11 mouse cellular contexts compared by ENCODE assay signal in the genomic region with DNA sequence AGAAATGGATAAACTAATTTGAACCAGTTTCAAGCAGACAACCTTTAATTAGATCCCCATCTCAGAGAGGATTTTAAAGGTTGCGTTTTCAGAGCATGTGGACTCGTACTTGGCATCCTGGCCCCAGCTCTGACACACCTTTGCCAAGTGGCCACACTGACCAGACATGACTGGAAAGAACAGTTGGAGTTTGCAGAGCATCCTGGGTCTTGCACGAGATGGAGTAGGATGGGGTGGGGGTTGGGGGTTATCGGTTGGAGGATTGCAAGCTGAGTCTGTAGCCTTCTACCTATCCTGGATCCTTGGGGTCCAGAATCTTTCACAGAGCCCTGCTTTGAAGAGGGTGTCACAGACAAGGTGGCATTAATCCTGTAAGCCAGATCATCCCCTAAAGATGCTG.
DNase-seq lines count a peak whose midpoint lies in the region; ATAC-seq and TF ChIP-seq lines count a peak whose summit lies in the region.
"Had no signal": no experiment of that assay in that cellular context is flagged by ENCODE, and none has a peak within 500 bp of the region (broad histone marks: within the 10 kb centered on the region; RNA-seq: fewer than 3 reads in every experiment).

No protein-coding gene starts in this region.

- no peak for TF ChIP-seq POLR2A in limb, embryonic 14.5 days (IDR thresholded peaks at IDR 0.05; ENCODE audit: borderline replicate concordance, extremely low read depth, insufficient read depth, insufficient read length)

- H3K27me3 ChIP-seq in hindbrain, embryonic 13.5 days = no peaks in the 10 kb centered on the region
- no peaks in the 10 kb centered on the region for H3K27me3 ChIP-seq in hindbrain, embryonic 16.5 days (replicated peaks; ENCODE audit: control insufficient read depth, insufficient read depth, low read length)
- H3K27me3 ChIP-seq in lung, embryonic 16.5 days (ENCODE audit: control insufficient read depth, insufficient read depth, low read depth, low read length) = no peaks in the 10 kb centered on the region
- H3K27me3 ChIP-seq in embryonic facial prominence, embryonic 14.5 days (replicated peaks; ENCODE audit: control insufficient read depth, insufficient read depth, low read length) = no peaks in the 10 kb centered on the region
- H3K27me3 ChIP-seq in limb, embryonic 14.5 days (ENCODE audit: control insufficient read depth, insufficient read depth, low read length) = no peaks in the 10 kb centered on the region
- H3K27me3 ChIP-seq: intestine, embryonic 15.5 days; liver, embryonic 13.5 days; neural tube, embryonic 13.5 days had no signal

- no peaks in the 10 kb centered on the region for H3K9me3 ChIP-seq in hindbrain, embryonic 13.5 days
- H3K9me3 ChIP-seq in hindbrain, embryonic 16.5 days (ENCODE audit: control insufficient read depth, low read length) = no peaks in the 10 kb centered on the region
- no peaks in the 10 kb centered on the region for H3K9me3 ChIP-seq in lung, embryonic 16.5 days (ENCODE audit: control insufficient read depth, low read length)
- no peaks in the 10 kb centered on the region for H3K9me3 ChIP-seq in embryonic facial prominence, embryonic 14.5 days (ENCODE audit: control insufficient read depth, low read length)
- no peaks in the 10 kb centered on the region for H3K9me3 ChIP-seq in limb, embryonic 14.5 days (ENCODE audit: control insufficient read depth, low read length)
- H3K9me3 ChIP-seq: intestine, embryonic 15.5 days; liver, embryonic 13.5 days; neural tube, embryonic 13.5 days had no signal

- 78% methylated on average over 4 of the region's 4 CpGs for WGBS in hindbrain, embryonic 13.5 days
- WGBS in hindbrain, embryonic 16.5 days = 66% methylated on average over 4 of the region's 4 CpGs
- 53% methylated on average over 4 of the region's 4 CpGs for WGBS in lung, embryonic 16.5 days
- 59% methylated on average over 4 of the region's 4 CpGs for WGBS in embryonic facial prominence, embryonic 14.5 days
- WGBS in limb, embryonic 14.5 days = 31% methylated on average over 4 of the region's 4 CpGs

- peak overlapping the region; percentile 88 for H3K27ac ChIP-seq in hindbrain, embryonic 13.5 days
- no peak overlapping the region for H3K27ac ChIP-seq in hindbrain, embryonic 16.5 days (ENCODE audit: low read depth, low read length)
- H3K27ac ChIP-seq in lung, embryonic 16.5 days (ENCODE audit: low read length) = peak overlapping the region; percentile 82
- H3K27ac ChIP-seq in embryonic facial prominence, embryonic 14.5 days (replicated peaks; ENCODE audit: low read depth, low read length) = peak overlapping the region; percentile 64
- H3K27ac ChIP-seq in limb, embryonic 14.5 days (replicated peaks; ENCODE audit: low read depth, low read length) = peak overlapping the region; percentile 70
- H3K27ac ChIP-seq: intestine, embryonic 15.5 days; liver, embryonic 13.5 days had no signal

- peaks cover 46% of the 10 kb centered on the region for H3K4me1 ChIP-seq in hindbrain, embryonic 13.5 days (replicated peaks)
- H3K4me1 ChIP-seq in hindbrain, embryonic 16.5 days (ENCODE audit: control insufficient read depth, insufficient read depth, low read depth, low read length) = peaks cover 17% of the 10 kb centered on the region
- peaks cover 21% of the 10 kb centered on the region for H3K4me1 ChIP-seq in lung, embryonic 16.5 days (replicated peaks; ENCODE audit: control insufficient read depth, insufficient read depth, low read length)
- H3K4me1 ChIP-seq in embryonic facial prominence, embryonic 14.5 days (ENCODE audit: control insufficient read depth, insufficient read depth, low read length) = peaks cover 25% of the 10 kb centered on the region
- peaks cover 38% of the 10 kb centered on the region for H3K4me1 ChIP-seq in limb, embryonic 14.5 days (ENCODE audit: control insufficient read depth, insufficient read depth, low read length)
- H3K4me1 ChIP-seq: liver, embryonic 13.5 days had no signal

- no peaks in the 10 kb centered on the region for H3K36me3 ChIP-seq in hindbrain, embryonic 13.5 days
- no peaks in the 10 kb centered on the region for H3K36me3 ChIP-seq in hindbrain, embryonic 16.5 days (ENCODE audit: control insufficient read depth, insufficient read depth, low read length)
- H3K36me3 ChIP-seq in lung, embryonic 16.5 days (ENCODE audit: control insufficient read depth, insufficient read depth, low read length) = no peaks in the 10 kb centered on the region
- no peaks in the 10 kb centered on the region for H3K36me3 ChIP-seq in embryonic facial prominence, embryonic 14.5 days (ENCODE audit: control insufficient read depth, insufficient read depth, low read length)
- no peaks in the 10 kb centered on the region for H3K36me3 ChIP-seq in limb, embryonic 14.5 days (ENCODE audit: control insufficient read depth, insufficient read depth, low read length)
- H3K36me3 ChIP-seq: intestine, embryonic 15.5 days; liver, embryonic 13.5 days; neural tube, embryonic 13.5 days had no signal

- H3K9ac ChIP-seq in hindbrain, embryonic 13.5 days = no peak overlapping the region
- H3K9ac ChIP-seq in hindbrain, embryonic 16.5 days (ENCODE audit: low read depth, low read length) = no peak overlapping the region
- H3K9ac ChIP-seq in lung, embryonic 16.5 days (ENCODE audit: low read length) = no peak overlapping the region
- H3K9ac ChIP-seq in embryonic facial prominence, embryonic 14.5 days (ENCODE audit: low read depth, low read length) = no peak overlapping the region
- no peak overlapping the region for H3K9ac ChIP-seq in limb, embryonic 14.5 days (ENCODE audit: low read depth, low read length, severe bottlenecking)
- H3K9ac ChIP-seq: intestine, embryonic 15.5 days; liver, embryonic 13.5 days had no signal

- no peak for ATAC-seq in hindbrain, embryonic 13.5 days (ENCODE audit: low FRiP score)
- no peak for ATAC-seq in hindbrain, embryonic 16.5 days
- no peak; the same call in 1 of the 2 replicates for ATAC-seq in lung, embryonic 16.5 days (ENCODE audit: low read depth)
- no peak for ATAC-seq in embryonic facial prominence, embryonic 14.5 days (ENCODE audit: low read depth)
- ATAC-seq in limb, embryonic 14.5 days (ENCODE audit: low FRiP score, low read depth) = no peak

- no peak overlapping the region for H3K4me2 ChIP-seq in hindbrain, embryonic 13.5 days
- no peak overlapping the region for H3K4me2 ChIP-seq in hindbrain, embryonic 16.5 days (ENCODE audit: low read length)
- H3K4me2 ChIP-seq in lung, embryonic 16.5 days (ENCODE audit: low read depth, low read length) = 0 out of 2 replicates have a peak overlapping the region, but pooled peaks have one; percentile 4
- no peak overlapping the region for H3K4me2 ChIP-seq in embryonic facial prominence, embryonic 14.5 days (ENCODE audit: low read depth, low read length)
- H3K4me2 ChIP-seq in limb, embryonic 14.5 days (replicated peaks; ENCODE audit: low read depth, low read length, severe bottlenecking) = no peak overlapping the region; the same call in 1 of the 2 replicates
- H3K4me2 ChIP-seq: liver, embryonic 13.5 days had no signal

- H3K4me3 ChIP-seq in hindbrain, embryonic 13.5 days = no peak overlapping the region
- no peak overlapping the region for H3K4me3 ChIP-seq in hindbrain, embryonic 16.5 days (ENCODE audit: low read length)
- no peak overlapping the region for H3K4me3 ChIP-seq in lung, embryonic 16.5 days (ENCODE audit: low read length)
- no peak overlapping the region for H3K4me3 ChIP-seq in embryonic facial prominence, embryonic 14.5 days (ENCODE audit: low read depth, low read length)
- H3K4me3 ChIP-seq in limb, embryonic 14.5 days (replicated peaks; ENCODE audit: low read length) = no peak overlapping the region
- H3K4me3 ChIP-seq: intestine, embryonic 15.5 days; layer of hippocampus, adult 2 months; liver, embryonic 13.5 days; neural tube, embryonic 13.5 days had no signal

- DNase-seq in lung, postnatal 10 days = no peak
- DNase-seq in embryonic facial prominence, embryonic 14.5 days (ENCODE audit: low spot score) = no peak
- DNase-seq in limb, embryonic 14.5 days (ENCODE audit: low spot score) = no peak
- no peak for DNase-seq in embryo, embryonic 10.5 days (ENCODE audit: low spot score)
- DNase-seq: liver, embryonic 13.5 days had no signal
